Mouse (Mus musculus) limb, embryonic 14.5 days (tissue): Measurements from ENCODE around the gene Gm10282. TPM values are rescaled to one million over a fixed set of nuclear protein-coding genes. Genes with fewer than 3 reads are reported as not detected.
A peak's percentile ranks its signal among the peaks of the same experiment; 100 is the strongest.

ENCODE experiments used
- ATAC-seq: fragments of 200-750 bp; cut with Nextera tagmentation; 2 replicates; pipeline ENCODE4 v1.8.0; 2017; ENCODE audit warnings: low read depth, moderate number of reproducible peaks, moderate TSS enrichment; ENCODE audit not compliant: low FRiP score
- DNase-seq: peaks from one replicate; pipeline ENCODE4 v3.0.0-alpha.2; 2015; ENCODE audit warnings: low spot score
- H3K27ac ChIP-seq: fragments of 300-500 bp; sonication (generic); replicated peaks from 2 replicates; pipeline ENCODE4 v1.5.1; 2014; ENCODE audit warnings: low read depth, mild to moderate bottlenecking, low read length, moderate library complexity, mixed read lengths
- H3K27me3 ChIP-seq: fragments of 300-500 bp; sonication (generic); 2 replicates; pipeline ENCODE4 v1.6.1; 2014; ENCODE audit warnings: low read length, mixed read lengths; ENCODE audit not compliant: control insufficient read depth, insufficient read depth
- H3K36me3 ChIP-seq: fragments of 300-500 bp; sonication (generic); 2 replicates; pipeline ENCODE4 v1.6.1; 2014; ENCODE audit warnings: mild to moderate bottlenecking, low read length, moderate library complexity, mixed read lengths; ENCODE audit not compliant: control insufficient read depth, insufficient read depth
- H3K4me1 ChIP-seq: fragments of 300-500 bp; sonication (generic); 2 replicates; pipeline ENCODE4 v1.6.1; 2014; ENCODE audit warnings: antibody characterized with exemption, low read length, mixed read lengths; ENCODE audit not compliant: control insufficient read depth, insufficient read depth
- H3K4me2 ChIP-seq: fragments of 300-500 bp; sonication (generic); replicated peaks from 2 replicates; pipeline ENCODE4 v1.6.1; 2014; ENCODE audit warnings: low read depth, mild to moderate bottlenecking, low read length, moderate library complexity; ENCODE audit not compliant: severe bottlenecking
- H3K4me3 ChIP-seq: fragments of 300-500 bp; sonication (generic); replicated peaks from 2 replicates; pipeline ENCODE4 v1.5.1; 2014; ENCODE audit warnings: low read length
- H3K9ac ChIP-seq: fragments of 300-500 bp; sonication (generic); 2 replicates; pipeline ENCODE4 v1.6.1; 2014; ENCODE audit warnings: mild to moderate bottlenecking, low read depth, low read length, moderate library complexity; ENCODE audit not compliant: severe bottlenecking
- H3K9me3 ChIP-seq: fragments of 300-500 bp; sonication (generic); 2 replicates; pipeline ENCODE4 v1.6.1; 2016; ENCODE audit warnings: low read length; ENCODE audit not compliant: control insufficient read depth
- POLR2A ChIP-seq: fragments of 200-500 bp; IDR thresholded peaks from 2 replicates; pipeline ENCODE4 v1.8.0; 2012; ENCODE audit warnings: inconsistent platforms, mild to moderate bottlenecking, moderate library complexity, borderline replicate concordance; ENCODE audit not compliant: insufficient read depth, insufficient read length; ENCODE audit errors: extremely low read depth
- WGBS: fragments of 180-500 bp; shearing (Covaris S2); extraction: QIAGEN DNeasy Blood & Tissue Kit; methylation state at CpG from one replicate; pipeline ENCODE4 v1.1.7; 2014; 5-methylcytosine and 5-hydroxymethylcytosine counted together
- polyA plus RNA-seq, 2 experiments: library from polyadenylated mRNA; depleted of rRNA in 1 of 2; stranded (reverse) in 1 of 2; unstranded in 1 of 2; fragments of >200 nt; fragmentation: Nextera tagmentation in 1 of 2; extraction: Ambion mirVana in 1 of 2; gene quantifications; 2 replicates each; pipeline versions ENCODE4 v1.2.1 to v1.2.3; 2012 to 2014

Gene Gm10282
- polyA plus RNA-seq, 2 experiments: 26.2 to 30.0 TPM

DNA sequence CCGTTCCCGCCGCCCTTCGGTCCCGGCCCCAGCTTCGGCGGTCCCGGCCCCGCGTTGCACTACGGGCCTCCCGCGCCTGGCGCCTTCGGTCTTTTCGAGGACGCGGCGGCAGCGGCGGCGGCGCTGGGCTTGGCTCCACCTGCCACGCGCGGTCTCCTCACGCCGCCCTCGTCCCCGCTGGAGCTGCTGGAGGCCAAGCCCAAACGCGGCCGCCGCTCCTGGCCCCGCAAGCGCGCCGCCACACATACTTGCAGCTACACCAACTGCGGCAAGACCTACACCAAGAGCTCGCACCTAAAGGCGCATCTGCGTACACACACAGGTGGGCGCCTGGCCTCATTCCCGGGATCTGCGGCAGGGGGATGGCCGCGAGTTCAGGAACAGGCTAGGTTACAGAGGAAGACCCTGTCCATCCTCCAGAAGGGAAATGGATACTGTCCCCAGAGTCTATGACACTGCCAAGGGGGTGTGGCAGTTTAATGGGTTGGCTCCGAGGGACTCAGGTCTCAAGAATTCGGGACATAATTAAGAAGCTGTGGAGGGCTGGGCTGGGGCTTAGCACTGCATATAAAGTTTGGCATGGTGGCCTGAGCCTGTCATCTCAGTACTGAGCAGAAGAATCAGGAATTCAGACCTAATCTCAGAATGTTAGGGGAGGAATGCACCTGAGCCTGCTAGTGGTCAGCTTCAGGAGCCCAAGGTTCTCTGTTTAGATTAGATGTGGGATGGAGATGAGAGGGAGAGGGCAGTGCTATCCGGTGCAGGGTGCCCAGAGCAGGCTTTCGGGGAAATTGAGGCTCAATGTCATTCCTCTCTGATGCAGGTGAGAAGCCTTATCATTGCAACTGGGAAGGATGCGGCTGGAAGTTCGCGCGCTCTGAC, 15.1 kb upstream of the Gm10282 start:
- peaks cover 28% of the 10 kb centered on the region for H3K27me3 ChIP-seq
- H3K4me3 ChIP-seq: peak overlapping the region; percentile 48
- TF ChIP-seq POLR2A: no peak
- H3K4me1 ChIP-seq: peaks cover 9% of the 10 kb centered on the region; the same call in 1 of the 2 replicates
- H3K9ac ChIP-seq: peak overlapping the region; percentile 66
- H3K9me3 ChIP-seq: no peaks in the 10 kb centered on the region; the same call in 1 of the 2 replicates
- peaks cover 13% of the 10 kb centered on the region for H3K36me3 ChIP-seq
- WGBS: 11% methylated on average over 32 of the region's 55 CpGs
- H3K4me2 ChIP-seq: peak overlapping the region; percentile 68
- DNase-seq (no peak), ATAC-seq (no peak)
- 0 out of 2 replicates have a peak overlapping the region, but pooled peaks have one; percentile 28 for H3K27ac ChIP-seq

DNA sequence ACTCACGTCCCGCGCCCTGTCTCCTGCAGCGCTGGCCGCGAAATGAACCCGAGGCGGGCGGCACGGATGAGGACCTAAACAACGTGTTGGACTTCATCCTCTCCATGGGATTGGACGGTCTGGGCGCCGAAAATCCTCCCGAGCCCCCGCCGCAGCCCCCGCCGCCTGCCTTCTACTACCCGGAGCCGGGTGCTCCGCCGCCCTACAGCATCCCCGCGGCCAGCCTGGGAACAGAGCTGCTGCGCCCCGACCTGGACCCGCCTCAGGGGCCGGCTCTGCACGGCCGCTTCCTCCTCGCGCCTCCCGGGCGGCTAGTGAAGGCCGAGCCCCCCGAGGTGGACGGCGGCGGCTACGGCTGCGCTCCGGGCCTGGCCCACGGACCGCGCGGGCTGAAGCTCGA, 14.3 kb upstream of the Gm10282 start:
- Histone ChIP-seq H3K9ac (peak overlapping the region; percentile 66), H3K4me3 (peak overlapping the region; percentile 48), H3K4me2 (peak overlapping the region; percentile 68), H3K4me1 (peaks cover 9% of the 10 kb centered on the region; the same call in 1 of the 2 replicates), H3K27ac (peak overlapping the region; percentile 28; the same call in 1 of the 2 replicates), H3K27me3 (peaks cover 28% of the 10 kb centered on the region), H3K36me3 (peaks cover 13% of the 10 kb centered on the region), H3K9me3 (no peaks in the 10 kb centered on the region; the same call in 1 of the 2 replicates)
- ATAC-seq (no peak), DNase-seq (no peak)
- no peak for TF ChIP-seq POLR2A
- WGBS: 2% methylated on average over 36 of the region's 48 CpGs

DNA sequence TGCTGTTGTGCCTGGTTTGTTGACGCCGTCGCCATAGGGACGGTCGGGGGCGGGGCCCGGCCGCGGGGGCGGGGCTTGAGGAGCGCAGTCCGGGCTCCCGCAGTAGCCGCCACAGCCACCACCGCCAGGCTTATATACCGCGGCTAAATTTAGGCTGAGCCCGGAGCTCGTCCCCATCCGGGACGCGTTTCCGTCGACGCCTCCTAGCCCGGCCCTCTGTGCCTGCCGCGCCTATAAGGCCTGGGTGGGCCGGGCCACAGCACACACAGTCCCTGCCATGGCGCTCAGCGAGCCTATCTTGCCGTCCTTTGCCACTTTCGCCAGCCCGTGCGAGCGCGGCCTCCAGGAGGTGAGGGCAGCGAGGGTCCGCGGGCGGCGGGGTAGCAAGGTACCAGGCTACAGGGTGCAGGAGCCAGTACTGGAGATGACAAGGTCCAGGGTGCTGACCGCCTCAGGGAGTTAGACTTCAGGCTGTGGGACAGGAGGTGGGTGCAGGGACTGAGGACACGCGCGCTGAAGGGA, 13.8 kb upstream of the Gm10282 start, which contains the start of gene Klf2:
TSS of gene Klf2 (plus strand) at position 233 of the 522 bp plus-strand sequence.
- H3K36me3 ChIP-seq: peaks cover 13% of the 10 kb centered on the region
- peak; percentile 59; the same call in 1 of the 2 replicates for TF ChIP-seq POLR2A

DNA sequence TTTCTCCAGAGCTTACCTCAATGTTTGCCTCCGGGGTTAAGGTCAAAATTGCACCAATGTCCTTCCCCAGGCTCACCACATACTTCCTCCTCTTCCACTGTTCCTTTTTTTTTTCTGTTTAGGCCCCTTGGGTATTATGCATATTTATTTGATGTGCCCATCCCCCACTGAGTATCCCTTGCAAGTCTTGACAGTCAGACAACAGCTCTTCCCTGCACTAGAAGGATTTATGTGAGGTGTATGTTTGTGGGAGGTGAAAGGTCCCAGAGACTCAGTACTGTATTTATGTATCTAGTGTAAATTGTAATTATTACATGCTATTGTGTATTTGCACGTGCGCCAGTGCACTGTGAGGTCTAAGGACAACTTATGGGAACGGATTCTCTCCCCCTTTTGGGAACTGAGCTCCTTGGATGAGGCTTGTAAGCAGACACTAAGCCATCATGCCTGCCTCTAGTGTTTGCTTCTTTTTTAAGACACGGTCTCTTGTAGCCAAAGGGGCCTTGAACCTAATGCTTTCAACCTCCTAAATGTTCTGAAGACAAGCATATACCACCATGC, 12.8 kb upstream of the Gm10282 start:
- Histone ChIP-seq H3K36me3 (peaks cover 13% of the 10 kb centered on the region), H3K27ac (no peak overlapping the region), H3K4me2 (no peak overlapping the region), H3K9ac (no peak overlapping the region), H3K4me1 (peaks cover 9% of the 10 kb centered on the region; the same call in 1 of the 2 replicates), H3K4me3 (no peak overlapping the region), H3K27me3 (peaks cover 28% of the 10 kb centered on the region), H3K9me3 (no peaks in the 10 kb centered on the region; the same call in 1 of the 2 replicates)
- ATAC-seq: no peak
- DNase-seq: no peak
- no peak for TF ChIP-seq POLR2A
- 46% methylated on average over 5 of the region's 5 CpGs for WGBS

More for the DNA sequence above, 13.8 kb upstream of the Gm10282 start, which contains the start of gene Klf2:
- Histone ChIP-seq H3K9me3 (no peaks in the 10 kb centered on the region; the same call in 1 of the 2 replicates), H3K27ac (peak within 1 kb of the TSS; percentile 58; the same call in 1 of the 2 replicates), H3K4me2 (peak within 1 kb of the TSS; percentile 68), H3K4me3 (peak within 1 kb of the TSS; percentile 48), H3K9ac (peak within 1 kb of the TSS; percentile 66), H3K27me3 (peaks cover 28% of the 10 kb centered on the region), H3K4me1 (peaks cover 9% of the 10 kb centered on the region; the same call in 1 of the 2 replicates)
- DNase-seq: peak; percentile 94
- WGBS: 0% methylated on average over 30 of the region's 46 CpGs
- ATAC-seq: peak; percentile 98

DNA sequence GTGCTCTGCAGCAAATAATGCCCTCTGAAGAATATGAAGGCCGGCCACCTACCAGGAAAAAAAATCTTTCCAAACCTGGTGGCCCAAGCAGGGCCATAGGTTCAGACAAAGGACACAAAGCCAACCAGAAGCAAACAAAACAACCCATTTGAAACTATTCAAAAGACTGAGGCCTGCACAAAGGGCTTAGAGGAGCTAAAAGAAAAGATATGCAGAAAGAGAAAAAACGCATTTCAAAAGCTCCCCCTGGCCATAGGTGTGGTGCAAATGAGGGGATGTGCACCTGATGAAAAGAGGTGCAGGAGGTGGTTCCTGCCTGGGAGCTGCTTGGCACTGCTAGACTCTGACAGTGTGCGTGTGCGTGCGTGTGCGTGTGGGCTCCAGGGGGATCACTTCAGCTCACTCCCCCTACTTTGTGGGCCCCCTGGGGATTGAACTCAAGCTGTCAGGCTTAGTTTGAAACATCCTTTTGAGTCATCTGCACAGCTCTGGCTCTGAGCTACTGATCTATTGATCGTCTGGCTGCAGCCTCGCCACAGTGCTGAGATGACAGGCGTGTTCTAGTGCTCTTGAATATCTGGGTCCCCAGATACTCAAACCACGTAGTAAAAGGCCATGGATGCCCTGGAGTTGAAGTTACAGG, 11.1 kb upstream of the Gm10282 start:
- no peaks in the 10 kb centered on the region; the same call in 1 of the 2 replicates for H3K9me3 ChIP-seq
- H3K4me2 ChIP-seq: no peak overlapping the region
- ATAC-seq (no peak), DNase-seq (no peak)
- peaks cover 9% of the 10 kb centered on the region for H3K4me1 ChIP-seq
- H3K27me3 ChIP-seq: peaks cover 23% of the 10 kb centered on the region
- no peak overlapping the region for H3K9ac ChIP-seq
- H3K27ac ChIP-seq: no peak overlapping the region
- 47% methylated on average over 10 of the region's 10 CpGs for WGBS
- peaks cover 8% of the 10 kb centered on the region for H3K36me3 ChIP-seq
- H3K4me3 ChIP-seq: no peak overlapping the region
- TF ChIP-seq POLR2A: no peak
